Mouse (Mus musculus): ENCODE measurements around the gene Igsf3.

Igsf3 gene

GRCm38 (mm10) chr3:101372345-101372980, 4.4 kb upstream of the Igsf3 start:
- DNase-seq (ENCODE audit: low read depth) = peak; percentile 81

DNA sequence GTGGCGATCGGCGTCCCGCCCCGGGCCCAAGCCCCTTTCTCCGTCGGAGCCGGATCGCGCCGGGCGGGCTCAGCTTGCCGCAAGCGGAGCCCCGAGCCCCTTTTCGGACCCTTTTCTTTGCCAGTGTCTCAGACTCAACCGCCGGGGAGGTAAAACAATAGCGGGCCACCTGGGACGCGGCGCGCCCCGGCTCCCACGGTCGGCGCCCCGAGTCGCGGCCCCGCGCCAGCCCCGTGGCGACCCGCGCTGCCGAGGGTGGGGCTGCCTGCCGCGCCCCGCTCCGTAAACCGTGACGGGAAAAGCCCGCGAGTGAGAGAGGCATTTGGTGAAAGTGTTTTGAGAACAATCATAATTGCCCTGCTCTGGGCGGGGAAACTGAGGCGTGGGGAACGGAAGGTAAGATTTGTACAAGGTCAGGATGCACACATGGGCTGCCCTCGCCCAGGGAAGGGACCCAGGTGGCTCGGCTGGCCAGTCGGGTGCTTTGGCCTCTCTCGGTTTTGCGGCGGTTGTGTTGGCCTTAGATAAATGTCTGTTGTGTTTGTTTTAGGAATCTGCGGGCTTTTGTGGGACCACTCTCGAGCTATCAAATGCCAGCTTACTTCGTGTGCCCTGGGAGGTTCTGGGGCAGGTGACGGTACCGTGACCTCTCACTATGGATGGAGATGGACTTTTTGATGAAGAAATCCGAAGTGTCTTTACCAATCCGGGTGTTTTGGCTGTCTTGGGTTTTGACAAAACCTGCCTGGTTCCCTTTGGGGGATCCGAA, 557 bp downstream of the Igsf3 start:
- DNase-seq (ENCODE audit: low read depth) = peak; percentile 42

GRCm38 (mm10) chr3:101378102-101378501, 1.2 kb downstream of the Igsf3 start:
- no peak for DNase-seq (ENCODE audit: low read depth)

DNA sequence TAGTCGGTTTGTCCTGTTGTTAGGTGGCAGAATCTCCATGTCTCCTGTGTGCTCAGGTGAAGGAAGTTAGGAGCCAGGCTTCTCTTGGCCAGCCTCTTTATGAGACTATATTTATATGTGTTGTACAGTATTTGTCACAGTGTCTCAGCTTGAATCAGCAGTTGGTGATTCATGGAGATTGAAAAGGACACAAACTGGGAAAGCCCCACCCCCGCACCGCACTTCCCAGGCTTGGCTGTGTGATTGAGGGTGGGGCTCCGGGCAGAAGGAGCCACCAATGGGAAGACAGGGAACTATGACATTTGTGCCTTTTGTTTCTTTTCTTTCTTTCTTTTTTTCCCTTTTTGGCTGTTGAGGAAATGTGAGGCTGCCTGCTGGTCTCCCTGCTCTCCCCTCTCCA, 2.9 kb downstream of the Igsf3 start:
- DNase-seq (ENCODE audit: low read depth) = no peak

- no peak for DNase-seq (ENCODE audit: low read depth)
Measured at GRCm38 (mm10) chr3:101381691-101382090, 4.8 kb downstream of the Igsf3 start.

- no peak for DNase-seq (ENCODE audit: low read depth)
Measured at GRCm38 (mm10) chr3:101382751-101383150, 5.9 kb downstream of the Igsf3 start.

DNA sequence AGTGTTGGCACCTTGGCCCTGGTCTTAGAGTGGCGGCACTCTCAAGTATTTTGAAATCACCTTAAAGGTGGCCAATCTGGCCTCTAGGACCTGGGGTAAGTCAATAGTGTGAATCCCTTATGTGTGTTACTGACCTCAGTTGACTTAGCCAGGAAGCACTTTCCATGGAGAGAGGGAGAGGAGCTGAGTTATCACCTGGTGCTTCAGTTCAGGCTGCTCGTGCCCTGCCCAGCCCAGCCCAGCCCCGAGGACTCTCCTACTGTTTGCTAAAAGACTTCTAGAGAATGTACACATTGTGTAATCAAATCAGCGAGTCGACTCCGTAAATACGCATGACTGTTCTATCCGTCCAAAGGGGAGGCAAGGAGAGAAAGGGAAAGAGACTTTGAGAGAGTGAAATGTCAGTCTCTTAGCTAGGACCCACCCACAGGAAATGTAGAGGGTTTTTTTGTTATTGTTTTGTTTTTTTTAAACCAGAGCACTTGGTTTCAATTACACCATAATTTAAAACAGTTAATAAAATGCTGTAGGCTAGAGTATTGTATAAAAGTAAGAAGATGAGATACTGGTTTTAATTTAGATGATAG, 9.6 kb downstream of the Igsf3 start:
- peak; percentile 36 for DNase-seq (ENCODE audit: low read depth)

DNA sequence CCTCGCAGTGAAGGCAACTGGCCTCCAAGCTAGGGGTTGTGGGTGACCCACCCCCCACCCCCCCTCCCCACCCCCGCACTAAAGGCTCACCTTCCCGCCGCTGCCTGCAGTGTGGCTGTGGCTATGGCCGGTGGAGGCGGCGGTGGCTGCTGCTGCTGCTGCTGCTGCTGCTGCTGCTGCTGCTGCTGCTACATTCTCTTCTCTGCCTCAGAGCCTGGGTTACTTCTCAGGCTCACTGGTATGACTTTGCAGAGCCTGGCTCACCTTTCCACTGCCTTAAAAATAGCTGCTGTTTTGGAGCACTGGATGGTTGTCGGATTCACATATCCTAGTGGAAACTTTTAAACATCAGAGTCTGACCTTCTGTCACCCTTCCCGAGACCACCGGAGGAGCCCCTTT, 11.0 kb downstream of the Igsf3 start:
- DNase-seq (ENCODE audit: low read depth) = no peak

- no peak for DNase-seq (ENCODE audit: low read depth)
Measured at GRCm38 (mm10) chr3:101389566-101389965, 12.7 kb downstream of the Igsf3 start.

- DNase-seq (ENCODE audit: low read depth) = no peak
Measured at GRCm38 (mm10) chr3:101390472-101390871, 13.6 kb downstream of the Igsf3 start.

- DNase-seq (ENCODE audit: low read depth) = no peak
Measured at GRCm38 (mm10) chr3:101391991-101392390, 15.1 kb downstream of the Igsf3 start.

GRCm38 (mm10) chr3:101393103-101393644, 16.3 kb downstream of the Igsf3 start:
- no peak for DNase-seq (ENCODE audit: low read depth)

DNA sequence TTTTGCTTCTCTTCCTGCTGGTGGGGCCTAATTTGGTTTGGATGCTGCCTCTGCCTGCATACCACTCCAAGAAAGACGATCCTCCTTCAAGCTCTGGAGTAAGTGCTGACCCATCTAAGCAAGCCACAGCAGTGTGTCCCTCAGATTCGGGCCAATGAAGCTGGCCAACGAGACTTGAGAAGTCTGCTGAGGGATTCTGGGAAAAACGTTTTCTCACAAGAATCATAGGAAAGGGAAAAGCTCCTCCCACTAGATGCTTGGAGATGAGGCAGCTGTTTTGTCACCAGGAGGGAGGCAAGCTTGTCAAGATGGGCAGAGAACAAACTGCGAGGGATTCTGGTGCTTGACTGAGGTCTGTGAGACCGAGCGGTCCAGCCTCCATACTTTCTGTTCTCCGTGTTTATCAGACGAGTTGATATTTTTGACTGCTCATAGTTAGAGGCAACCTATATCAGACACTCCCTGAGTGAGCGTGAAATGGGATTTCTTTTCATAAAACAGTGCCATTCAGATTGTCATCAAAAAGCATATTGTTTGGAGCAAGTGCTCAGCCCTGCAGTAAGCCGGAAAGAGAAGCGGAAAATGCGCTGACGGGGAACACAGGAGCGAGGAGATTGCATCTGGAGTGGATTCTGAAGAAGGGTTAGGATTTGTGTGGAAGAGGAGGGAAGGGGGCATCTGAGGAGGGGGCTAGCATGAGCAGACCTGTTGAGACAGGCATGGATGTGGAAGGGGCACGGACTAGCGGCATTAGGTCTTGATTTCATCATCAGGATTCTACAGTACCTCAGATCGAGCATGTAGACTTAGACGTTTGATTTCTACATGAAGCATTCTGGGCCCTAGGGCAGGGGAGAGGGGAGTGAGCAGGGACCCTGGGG, 17.0 kb downstream of the Igsf3 start:
- no peak for DNase-seq (ENCODE audit: low read depth)

DNA sequence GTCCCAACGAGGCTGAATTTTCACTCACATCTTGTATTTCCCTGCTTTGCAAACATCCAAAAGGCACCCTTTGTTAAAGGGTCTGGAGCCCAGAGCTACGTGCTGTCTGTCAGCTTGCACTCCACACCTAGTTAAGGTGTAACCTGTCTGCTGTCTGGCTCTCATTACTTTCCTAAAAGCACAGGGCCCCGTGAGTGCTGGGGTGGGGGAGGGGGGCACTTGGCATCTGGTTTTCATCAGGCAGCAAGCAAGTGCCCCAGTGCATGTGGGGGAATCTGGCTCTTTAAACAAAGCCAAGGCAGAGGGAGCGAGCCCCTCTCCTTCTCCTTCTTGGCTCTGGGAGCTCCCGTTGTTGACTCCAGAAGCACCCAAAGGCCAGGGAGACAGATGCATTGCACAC, 18.5 kb downstream of the Igsf3 start:
- no peak for DNase-seq (ENCODE audit: low read depth)

DNA sequence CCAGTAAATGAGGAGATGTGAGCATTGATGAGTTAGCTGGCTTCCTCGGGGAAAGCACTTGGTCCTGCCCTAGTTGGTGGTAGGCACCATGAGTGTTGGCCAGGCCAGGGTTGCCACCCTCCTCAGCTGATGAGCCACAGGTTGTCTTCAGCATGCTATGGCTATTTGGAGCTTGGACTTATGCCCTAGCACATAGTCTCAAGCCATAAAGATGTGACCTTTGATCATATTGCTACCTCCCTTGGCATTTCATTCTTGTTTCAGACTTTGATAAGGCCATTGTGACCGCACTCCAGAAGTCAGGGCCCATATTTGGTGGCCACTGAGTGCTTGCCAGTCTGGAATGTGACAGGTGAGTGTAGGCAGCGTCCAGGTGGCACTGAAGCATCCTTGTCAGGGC, 19.2 kb downstream of the Igsf3 start:
- DNase-seq (ENCODE audit: low read depth) = no peak

- DNase-seq (ENCODE audit: low read depth) = no peak
Measured at GRCm38 (mm10) chr3:101396726-101397263, 19.9 kb downstream of the Igsf3 start.

GRCm38 (mm10) chr3:101397422-101397821, 20.5 kb downstream of the Igsf3 start:
- DNase-seq (ENCODE audit: low read depth) = no peak

DNA sequence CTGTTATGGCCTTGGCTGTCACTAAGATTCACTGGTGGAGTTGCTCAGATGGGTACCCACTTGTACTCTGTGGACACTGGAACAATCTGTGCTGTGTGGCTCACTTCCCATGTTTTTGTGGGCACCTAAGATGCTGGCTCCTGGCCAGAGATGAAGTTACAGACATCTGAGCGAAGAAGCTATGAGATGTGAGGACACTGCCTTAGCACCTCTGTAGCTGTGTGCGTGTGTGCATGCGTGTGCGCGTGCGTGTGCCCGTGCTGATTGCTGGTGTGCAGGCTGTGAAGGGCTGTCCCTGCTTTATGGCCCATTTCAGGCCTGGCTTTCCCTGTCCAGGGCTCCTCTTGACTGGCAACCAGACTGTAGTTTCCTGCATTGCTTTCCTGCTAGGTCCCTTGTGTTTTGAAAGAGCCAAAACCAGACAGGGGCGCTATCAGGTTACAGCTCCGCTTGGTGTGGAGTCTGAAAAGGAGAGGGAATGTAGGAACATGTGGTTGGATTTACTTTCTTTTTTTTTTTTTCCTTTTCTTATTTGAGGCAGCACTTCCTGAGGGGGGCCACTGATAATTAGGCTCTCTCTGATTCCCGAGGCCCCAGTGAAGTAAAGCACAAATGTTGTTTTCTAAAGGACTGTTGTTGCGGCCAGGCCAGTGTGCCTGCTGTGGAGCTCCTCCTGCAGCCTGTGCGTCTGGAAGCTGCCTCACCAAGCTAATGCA, 21.3 kb downstream of the Igsf3 start:
- no peak for DNase-seq (ENCODE audit: low read depth)

GRCm38 (mm10) chr3:101398877-101399276, 22.0 kb downstream of the Igsf3 start:
- no peak for DNase-seq (ENCODE audit: low read depth)

DNA sequence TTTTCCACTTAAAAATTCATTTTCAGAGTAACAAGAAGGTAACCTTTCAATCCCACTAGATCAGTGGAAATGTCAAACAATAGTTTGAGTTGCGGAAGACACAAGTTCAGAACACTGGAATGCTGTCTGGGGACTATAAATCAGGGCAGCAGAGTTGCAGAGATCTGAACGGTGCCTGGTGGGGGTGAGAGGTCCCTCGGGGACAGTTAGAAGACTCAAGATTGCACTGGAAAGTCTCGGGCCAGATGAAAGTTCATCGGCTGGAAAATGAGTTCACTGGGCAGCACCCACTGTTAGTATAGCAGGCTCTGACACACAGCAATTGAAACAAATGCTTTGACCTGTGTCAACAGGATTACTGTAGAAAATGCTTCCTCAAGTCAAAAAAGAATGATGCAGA, 24.6 kb downstream of the Igsf3 start:
- DNase-seq (ENCODE audit: low read depth) = no peak
